Mouse (Mus musculus) neural tube, embryonic 15.5 days (tissue): ENCODE data around the gene Gm9857. TPM values are rescaled to one million over a fixed set of nuclear protein-coding genes. Genes with fewer than 3 reads are reported as not detected.

ENCODE experiments used
- ATAC-seq: fragments of 200-750 bp; cut with Nextera tagmentation; 2 replicates; pipeline ENCODE4 v1.8.0; 2017; ENCODE audit warnings: mild to moderate bottlenecking, moderate TSS enrichment, moderate library complexity; ENCODE audit not compliant: low FRiP score
- H3K27ac ChIP-seq: fragments of 300-500 bp; sonication (generic); replicated peaks from 2 replicates; pipeline ENCODE4 v1.5.1; 2015; ENCODE audit warnings: mild to moderate bottlenecking, inconsistent platforms
- H3K27me3 ChIP-seq: fragments of 300-500 bp; sonication (generic); replicated peaks from 2 replicates; pipeline ENCODE4 v1.6.1; 2015; ENCODE audit warnings: inconsistent platforms
- H3K36me3 ChIP-seq: fragments of 300-500 bp; sonication (generic); 2 replicates; pipeline ENCODE4 v1.6.1; 2015; ENCODE audit warnings: inconsistent platforms
- H3K4me1 ChIP-seq: fragments of 300-500 bp; sonication (generic); 2 replicates; pipeline ENCODE4 v1.6.1; 2015; ENCODE audit warnings: inconsistent platforms
- H3K4me2 ChIP-seq: fragments of 300-500 bp; sonication (generic); 2 replicates; pipeline ENCODE4 v1.6.1; 2015; ENCODE audit warnings: inconsistent platforms, mild to moderate bottlenecking, moderate library complexity
- H3K4me3 ChIP-seq: fragments of 300-500 bp; sonication (generic); replicated peaks from 2 replicates; pipeline ENCODE4 v1.5.1; 2015; ENCODE audit warnings: mild to moderate bottlenecking, inconsistent platforms
- H3K9ac ChIP-seq: fragments of 300-500 bp; sonication (generic); replicated peaks from 2 replicates; pipeline ENCODE4 v1.6.1; 2015; ENCODE audit warnings: mild to moderate bottlenecking, inconsistent platforms
- H3K9me3 ChIP-seq: fragments of 300-500 bp; sonication (generic); replicated peaks from 2 replicates; pipeline ENCODE4 v1.6.1; 2016; ENCODE audit warnings: inconsistent platforms
- WGBS: fragments of 180-500 bp; shearing (Covaris S2); methylation state at CpG from one replicate; pipeline ENCODE4 v1.1.7; 2015; ENCODE audit warnings: mixed read lengths; 5-methylcytosine and 5-hydroxymethylcytosine counted together
- polyA plus RNA-seq: library from polyadenylated mRNA; unstranded; fragments of >200 nt; fragmentation: Nextera tagmentation; extraction: Ambion mirVana; gene quantifications from 2 replicates; pipeline ENCODE4 v1.2.1, GENCODE M21; 2015

The Gm9857 gene
- polyA plus RNA-seq, 1 experiment from 2014 or later = not detected

GRCm38 (mm10) chr3:108920442-108921070 is 19.7 kb downstream of the Gm9857 start:
- H3K36me3 ChIP-seq = no peaks in the 10 kb centered on the region
- H3K4me2 ChIP-seq = no peak overlapping the region
- no peaks in the 10 kb centered on the region for H3K4me1 ChIP-seq
- no peak overlapping the region for H3K27ac ChIP-seq
- H3K27me3 ChIP-seq = no peaks in the 10 kb centered on the region
- 90% methylated on average over 3 of the region's 3 CpGs for WGBS
- H3K4me3 ChIP-seq = no peak overlapping the region
- no peak overlapping the region for H3K9ac ChIP-seq
- ATAC-seq = no peak
- H3K9me3 ChIP-seq = no peaks in the 10 kb centered on the region

DNA sequence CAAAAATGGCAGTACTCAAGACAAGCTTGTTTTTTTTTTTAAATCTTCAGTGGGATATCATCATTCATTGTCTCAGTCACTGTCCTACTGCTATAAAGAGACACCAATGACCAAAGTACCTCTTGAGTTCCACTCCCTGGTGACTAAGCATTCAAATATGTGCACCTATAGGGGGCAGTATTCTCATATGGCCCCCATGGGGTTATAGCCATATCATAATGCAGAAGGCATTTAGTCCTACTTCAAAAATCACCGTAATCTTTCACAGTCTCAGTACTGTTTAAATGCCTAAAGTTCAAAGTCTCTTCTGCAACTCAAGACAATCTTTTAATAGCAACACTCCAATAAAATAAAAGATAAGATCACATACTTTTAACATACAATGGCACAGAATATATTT is 21.4 kb downstream of the Gm9857 start:
- Histone ChIP-seq H3K36me3 (no peaks in the 10 kb centered on the region), H3K9ac (no peak overlapping the region), H3K4me3 (no peak overlapping the region), H3K27me3 (no peaks in the 10 kb centered on the region), H3K9me3 (no peaks in the 10 kb centered on the region), H3K4me1 (no peaks in the 10 kb centered on the region), H3K27ac (no peak overlapping the region), H3K4me2 (no peak overlapping the region)
- ATAC-seq = no peak
- WGBS = 97% methylated on average over 1 of the region's 1 CpGs

DNA sequence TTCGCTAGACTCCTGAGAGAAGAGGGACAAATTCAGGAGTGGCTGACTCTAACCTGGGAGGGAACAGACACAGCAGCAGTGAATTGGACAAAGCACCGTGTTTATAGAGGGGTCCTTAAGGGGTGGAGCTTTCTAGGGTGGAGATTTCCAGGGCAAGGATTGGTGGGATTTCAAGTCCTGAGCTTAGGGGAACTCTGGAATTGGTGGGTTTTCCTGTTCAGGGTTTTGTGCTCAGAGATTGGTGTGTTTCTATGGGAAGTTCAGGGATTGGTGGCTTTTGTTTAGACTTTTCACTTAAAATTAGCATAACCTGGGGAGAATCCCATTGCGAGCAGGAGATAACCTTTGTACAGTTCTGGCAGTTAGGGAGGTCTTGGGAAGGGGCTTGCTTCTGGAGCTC is 22.3 kb downstream of the Gm9857 start:
- Histone ChIP-seq H3K36me3 (no peaks in the 10 kb centered on the region), H3K4me2 (no peak overlapping the region), H3K4me3 (no peak overlapping the region), H3K27me3 (no peaks in the 10 kb centered on the region), H3K4me1 (no peaks in the 10 kb centered on the region), H3K9ac (no peak overlapping the region), H3K9me3 (no peaks in the 10 kb centered on the region), H3K27ac (no peak overlapping the region)
- ATAC-seq = no peak
- 65% methylated on average over 3 of the region's 3 CpGs for WGBS

- Histone ChIP-seq H3K4me3 (no peak overlapping the region), H3K9ac (no peak overlapping the region), H3K4me2 (no peak overlapping the region), H3K27ac (no peak overlapping the region), H3K9me3 (no peaks in the 10 kb centered on the region), H3K4me1 (no peaks in the 10 kb centered on the region), H3K27me3 (no peaks in the 10 kb centered on the region), H3K36me3 (no peaks in the 10 kb centered on the region)
- WGBS = 47% methylated on average over 4 of the region's 4 CpGs
- no peak for ATAC-seq
These were observed 23.4 kb downstream of the Gm9857 start for GRCm38 (mm10) chr3:108916857-108917256.

DNA sequence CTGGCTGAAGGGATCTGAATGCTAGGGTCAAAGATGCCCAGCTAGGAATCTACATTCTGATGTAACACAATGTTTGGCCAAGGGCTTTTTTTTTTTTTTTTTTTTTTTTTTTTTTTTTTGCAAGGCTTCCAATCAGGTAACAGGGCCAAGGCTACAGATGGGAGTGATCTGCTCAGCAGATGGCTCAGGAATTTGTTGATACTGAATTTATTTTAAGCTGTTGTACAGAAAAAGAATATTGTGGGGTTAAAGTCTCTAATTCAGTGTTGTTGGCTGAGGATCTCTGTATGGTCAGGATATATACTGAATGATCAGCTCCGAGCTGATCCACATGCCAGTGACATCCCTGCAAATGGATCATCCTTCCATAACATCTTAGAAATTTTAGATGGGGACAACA is 24.2 kb downstream of the Gm9857 start:
- 92% methylated on average over 1 of the region's 1 CpGs for WGBS

GRCm38 (mm10) chr3:108911548-108912413 is 28.5 kb downstream of the Gm9857 start, which contains the start of gene Prpf38b:
TSS of gene Prpf38b (minus strand) at chr3:108911727.
- no peaks in the 10 kb centered on the region for H3K9me3 ChIP-seq
- H3K4me3 ChIP-seq = peak within 1 kb of the TSS; percentile 94
- peak within 1 kb of the TSS; percentile 97 for H3K27ac ChIP-seq
- WGBS = under 1% methylated on average over 53 of the region's 53 CpGs
- H3K4me2 ChIP-seq = peak within 1 kb of the TSS; percentile 96
- H3K9ac ChIP-seq = peak within 1 kb of the TSS; percentile 89
- H3K4me1 ChIP-seq = peaks cover 19% of the 10 kb centered on the region
- ATAC-seq = peak; percentile 100
- H3K27me3 ChIP-seq = no peaks in the 10 kb centered on the region
- H3K36me3 ChIP-seq = 0 out of 2 replicates have a peak, but pooled peaks cover 4% of the 10 kb centered on the region

More for the DNA sequence above, 24.2 kb downstream of the Gm9857 start:
- no peak overlapping the region for H3K9ac ChIP-seq
- no peak overlapping the region for H3K4me2 ChIP-seq
- no peak for ATAC-seq
- H3K27ac ChIP-seq = no peak overlapping the region
- no peaks in the 10 kb centered on the region for H3K9me3 ChIP-seq
- no peak overlapping the region for H3K4me3 ChIP-seq
- no peaks in the 10 kb centered on the region for H3K36me3 ChIP-seq
- H3K27me3 ChIP-seq = no peaks in the 10 kb centered on the region
- no peaks in the 10 kb centered on the region for H3K4me1 ChIP-seq

DNA sequence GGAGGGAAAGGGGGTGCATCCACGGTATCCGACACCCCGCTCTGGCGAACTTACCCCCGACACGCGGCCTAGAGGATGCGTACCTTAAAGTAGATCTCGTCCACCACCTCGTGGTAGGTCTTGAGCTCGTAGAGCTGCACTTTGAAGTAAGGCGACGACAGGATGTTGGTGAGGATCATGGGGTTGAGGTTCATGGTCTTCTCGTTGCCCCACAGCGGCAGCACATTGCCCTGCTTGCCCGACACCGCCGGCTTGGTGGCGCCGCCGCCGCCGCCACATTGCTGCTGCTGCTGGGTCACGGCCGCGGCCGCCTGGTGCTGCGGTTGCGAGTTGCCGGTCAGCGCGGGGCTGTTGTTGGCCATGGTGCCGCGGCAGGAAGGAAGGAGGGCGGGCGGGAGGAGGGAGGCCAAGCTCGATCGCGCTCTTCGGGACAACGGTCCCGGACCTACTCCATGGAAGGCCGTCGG is 29.1 kb downstream of the Gm9857 start:
- peak; percentile 86 for ATAC-seq
- WGBS = under 1% methylated on average over 39 of the region's 44 CpGs
- Histone ChIP-seq H3K9ac (peak overlapping the region; percentile 89), H3K27me3 (no peaks in the 10 kb centered on the region), H3K4me1 (peaks cover 19% of the 10 kb centered on the region), H3K36me3 (0 out of 2 replicates have a peak, but pooled peaks cover 4% of the 10 kb centered on the region), H3K27ac (peak overlapping the region; percentile 97), H3K4me3 (peak overlapping the region; percentile 94), H3K4me2 (peak overlapping the region; percentile 96), H3K9me3 (no peaks in the 10 kb centered on the region)

DNA sequence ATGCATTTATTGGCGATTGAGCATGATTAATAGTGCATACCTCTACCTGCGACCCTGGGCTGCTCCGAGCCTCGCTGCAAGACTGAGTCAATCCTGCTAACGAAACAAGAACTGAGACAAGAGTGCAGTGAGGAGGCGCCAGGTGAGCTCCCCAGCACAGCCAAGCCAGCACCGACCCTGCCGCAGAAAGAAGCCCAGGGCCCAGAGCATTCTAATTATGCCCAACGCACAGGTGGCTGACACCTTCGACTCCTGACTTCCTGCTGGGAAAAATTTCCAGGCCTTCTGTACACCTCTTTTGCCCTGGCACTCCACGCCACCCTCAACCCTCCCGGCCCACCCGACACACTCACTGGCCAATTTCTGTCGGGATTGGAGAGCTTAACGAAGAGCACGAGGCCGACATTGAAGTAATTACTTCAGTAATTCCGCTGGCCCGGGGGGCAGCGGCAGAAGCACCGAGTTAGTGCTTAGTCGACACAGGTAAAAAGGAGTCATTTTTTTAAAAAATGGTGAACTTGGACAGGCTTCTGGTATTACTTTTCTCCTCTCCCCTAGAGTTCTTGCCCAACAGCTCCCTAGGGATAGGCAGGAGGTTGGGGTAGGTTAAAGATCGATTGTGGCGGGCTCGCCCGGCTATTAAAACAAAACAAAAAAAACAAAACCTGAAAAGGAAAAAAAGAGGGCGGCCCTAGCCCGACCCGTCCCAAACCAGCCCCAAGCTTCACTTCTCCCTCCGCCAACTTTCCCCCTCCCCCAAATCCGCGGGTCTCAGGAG is 29.8 kb downstream of the Gm9857 start:
- no peak for ATAC-seq
- Histone ChIP-seq H3K4me3 (peak overlapping the region; percentile 94), H3K27ac (peak overlapping the region; percentile 97), H3K9ac (peak overlapping the region; percentile 89), H3K9me3 (no peaks in the 10 kb centered on the region), H3K4me1 (peaks cover 19% of the 10 kb centered on the region), H3K36me3 (peaks cover 9% of the 10 kb centered on the region), H3K4me2 (peak overlapping the region; percentile 96), H3K27me3 (no peaks in the 10 kb centered on the region)
- WGBS = under 1% methylated on average over 30 of the region's 32 CpGs

- no peak overlapping the region for H3K4me3 ChIP-seq
- no peaks in the 10 kb centered on the region for H3K4me1 ChIP-seq
- ATAC-seq = no peak
- H3K27me3 ChIP-seq = no peaks in the 10 kb centered on the region
- WGBS = 92% methylated on average over 6 of the region's 6 CpGs
- no peak overlapping the region for H3K4me2 ChIP-seq
- H3K27ac ChIP-seq = no peak overlapping the region
- H3K9me3 ChIP-seq = no peaks in the 10 kb centered on the region
- no peak overlapping the region for H3K9ac ChIP-seq
- peaks cover 45% of the 10 kb centered on the region for H3K36me3 ChIP-seq
These were observed 37.3 kb downstream of the Gm9857 start for GRCm38 (mm10) chr3:108902934-108903333.

DNA sequence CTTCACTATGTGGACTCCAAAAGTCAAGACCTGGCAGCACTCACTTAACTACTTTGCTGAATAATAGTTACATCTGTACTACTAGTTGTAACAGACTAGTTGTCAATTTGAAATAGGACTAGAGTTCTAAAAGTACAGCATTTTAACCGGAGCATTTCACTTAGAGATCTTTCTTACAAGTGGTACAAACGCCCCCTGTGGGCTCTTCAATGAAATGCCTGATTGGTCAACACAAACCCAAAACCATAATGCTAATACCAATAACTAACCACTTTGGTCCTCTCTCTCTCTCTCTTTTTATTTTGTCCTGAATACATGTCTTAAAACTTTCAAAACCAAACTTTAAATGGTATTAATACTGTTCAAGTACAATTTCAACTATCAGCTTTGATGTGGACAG is 38.2 kb downstream of the Gm9857 start:
- no peak for ATAC-seq
- H3K27me3 ChIP-seq = no peaks in the 10 kb centered on the region
- 58% methylated on average over 2 of the region's 2 CpGs for WGBS
- H3K4me1 ChIP-seq = no peaks in the 10 kb centered on the region
- no peaks in the 10 kb centered on the region for H3K9me3 ChIP-seq
- H3K36me3 ChIP-seq = peaks cover 43% of the 10 kb centered on the region
- no peak overlapping the region for H3K9ac ChIP-seq
- H3K4me2 ChIP-seq = no peak overlapping the region
- H3K4me3 ChIP-seq = no peak overlapping the region
- H3K27ac ChIP-seq = no peak overlapping the region

DNA sequence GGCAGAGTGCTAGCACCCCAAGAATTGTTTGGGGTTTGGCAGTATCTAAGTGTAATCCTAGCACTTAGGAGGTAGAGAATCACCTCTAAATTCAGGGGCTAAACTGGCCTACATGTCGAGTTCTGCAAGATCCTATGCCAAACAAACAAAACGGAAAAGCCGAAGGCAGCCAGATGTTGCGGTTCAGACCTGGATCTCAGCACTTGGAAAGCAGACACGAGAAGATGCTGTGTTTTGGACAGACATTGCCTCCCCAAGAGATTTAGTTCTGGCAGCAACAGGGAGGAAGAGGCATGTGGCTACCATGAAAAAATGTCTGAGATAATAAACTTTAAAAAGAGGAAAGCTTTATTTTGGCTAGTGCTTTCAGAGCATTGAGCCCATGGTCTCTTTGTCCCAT is 39.6 kb downstream of the Gm9857 start:
- H3K36me3 ChIP-seq = peaks cover 38% of the 10 kb centered on the region
- no peak overlapping the region for H3K27ac ChIP-seq
- no peak for ATAC-seq
- no peaks in the 10 kb centered on the region for H3K4me1 ChIP-seq
- WGBS = 84% methylated on average over 5 of the region's 5 CpGs
- no peaks in the 10 kb centered on the region for H3K9me3 ChIP-seq
- H3K4me3 ChIP-seq = no peak overlapping the region
- no peaks in the 10 kb centered on the region for H3K27me3 ChIP-seq
- H3K4me2 ChIP-seq = no peak overlapping the region
- H3K9ac ChIP-seq = no peak overlapping the region
